Mouse (Mus musculus): Measurements from ENCODE around the gene Hsd3b1. TPM values are rescaled to one million over a fixed set of nuclear protein-coding genes. Genes with fewer than 3 reads are reported as not detected.
"Not testable (repeated sequence)": the region's sequence is repeated elsewhere in the genome, so short reads cannot be mapped to it uniquely, and the experiment has no call there.

The Hsd3b1 gene
- total RNA-seq, 1 experiment from 2014 or later = not detected

- ATAC-seq (replicated peaks; ENCODE audit: insufficient number of reproducible peaks, low FRiP score, low TSS enrichment, poor library complexity, severe bottlenecking) = not testable (repeated sequence)
Observed at GRCm38 (mm10) chr3:98812653-98813052, 46.9 kb downstream of the Hsd3b1 start.

GRCm38 (mm10) chr3:98805032-98805431 is 54.6 kb downstream of the Hsd3b1 start:
- ATAC-seq (replicated peaks; ENCODE audit: insufficient number of reproducible peaks, low FRiP score, low TSS enrichment, poor library complexity, severe bottlenecking) = not testable (repeated sequence)

Other genes starting within 250 kb of the Hsd3b1 start
- gene Hsd3b5, start 229.5 kb downstream of the Hsd3b1 start, total RNA-seq (2017) = not detected in 3 replicates
- gene Hsd3b2, start 135.3 kb downstream of the Hsd3b1 start, total RNA-seq (2017) = not detected in 3 replicates
- not detected in 3 replicates for gene Hsd3b3, start 96.7 kb downstream of the Hsd3b1 start, total RNA-seq (2017)
- not detected in 3 replicates for gene Hsd3b6, start 45.4 kb downstream of the Hsd3b1 start, total RNA-seq (2017)
- not detected in 3 replicates for gene Hao2, start 33.4 kb upstream of the Hsd3b1 start, total RNA-seq (2017)

Data from monocyte, adult 5-6 weeks (primary cell).